Mouse (Mus musculus) lung, postnatal 14 days (tissue): ENCODE measurements around the gene Ftl1-ps1.
A peak's percentile ranks its signal among the peaks of the same experiment; 100 is the strongest.

Experiments used
- DNase-seq: peaks from one replicate; pipeline ENCODE4 v3.0.0; 2021

The Ftl1-ps1 gene

GRCm38 (mm10) chr13:74399298-74399839 is at the start of gene Ftl1-ps1:
Gene Ftl1-ps1, plus strand, starts transcription at chr13:74399694.
- DNase-seq: no peak

GRCm38 (mm10) chr13:74350435-74350906 is 49.0 kb upstream of the Ftl1-ps1 start:
- no peak for DNase-seq

GRCm38 (mm10) chr13:74356491-74356890 is 43.0 kb upstream of the Ftl1-ps1 start:
- no peak for DNase-seq

GRCm38 (mm10) chr13:74362218-74362617 is 37.3 kb upstream of the Ftl1-ps1 start:
- DNase-seq: no peak

GRCm38 (mm10) chr13:74363176-74363858 is 36.2 kb upstream of the Ftl1-ps1 start:
- no peak for DNase-seq

GRCm38 (mm10) chr13:74363859-74364235 is 35.6 kb upstream of the Ftl1-ps1 start, which contains the start of gene Lrrc14b:
Gene Lrrc14b, minus strand, starts transcription at chr13:74364005.
- peak; percentile 9 for DNase-seq

- no peak for DNase-seq
Observed at GRCm38 (mm10) chr13:74381533-74382276, 17.8 kb upstream of the Ftl1-ps1 start.

- DNase-seq: no peak
Observed at GRCm38 (mm10) chr13:74382289-74382688, 17.2 kb upstream of the Ftl1-ps1 start.

- no peak for DNase-seq
Observed at GRCm38 (mm10) chr13:74389730-74390129, 9.8 kb upstream of the Ftl1-ps1 start.

GRCm38 (mm10) chr13:74390371-74390990 is 9.0 kb upstream of the Ftl1-ps1 start, which contains the start of gene Zfp72:
Gene Zfp72, minus strand, starts transcription at chr13:74390836.
- peak; percentile 77 for DNase-seq

GRCm38 (mm10) chr13:74391156-74391555 is 8.3 kb upstream of the Ftl1-ps1 start:
- DNase-seq: no peak

GRCm38 (mm10) chr13:74439895-74440294 is 40.4 kb downstream of the Ftl1-ps1 start:
- DNase-seq: no peak
